Mouse (Mus musculus) CH12.LX (cell line): ENCODE results near the gene Bola3. TPM values are rescaled to one million over a fixed set of nuclear protein-coding genes. Genes with fewer than 3 reads are reported as not detected.

ENCODE experiments used
- DNase-seq: peaks from one replicate; pipeline ENCODE4 v3.0.0-alpha.2; 2013; ENCODE audit errors: extremely low read depth
- H3K27ac ChIP-seq: 2 replicates; pipeline ENCODE4 v1.5.1; 2012; ENCODE audit warnings: low read depth, mild to moderate bottlenecking, control low read depth, moderate library complexity; ENCODE audit not compliant: insufficient read depth
- H3K27me3 ChIP-seq: replicated peaks from 2 replicates; pipeline ENCODE3; 2012; ENCODE audit warnings: inconsistent platforms
- H3K36me3 ChIP-seq, 2 experiments: replicated peaks in 1 of 2; 2 replicates each; pipeline versions ENCODE3 to v1.6.1; 2012; ENCODE audit warnings: inconsistent platforms in 1 of 2, low read length in 1 of 2, mild to moderate bottlenecking in 1 of 2, mixed read lengths in 1 of 2, moderate library complexity in 1 of 2; ENCODE audit not compliant: control insufficient read depth in 1 of 2, insufficient read depth in 1 of 2
- H3K4me1 ChIP-seq, 2 experiments: 2 replicates each; pipeline ENCODE4 v1.6.1; 2012; ENCODE audit warnings: inconsistent platforms in 1 of 2, moderate library complexity in 1 of 2; ENCODE audit not compliant: insufficient read depth in 2 of 2, control insufficient read depth in 1 of 2
- H3K4me2 ChIP-seq: 2 replicates; pipeline ENCODE4 v1.6.1; 2012; ENCODE audit warnings: low read depth, mild to moderate bottlenecking, control low read depth; ENCODE audit not compliant: poor library complexity, insufficient read depth, severe bottlenecking
- H3K4me3 ChIP-seq, 3 experiments: fragments of 150-350 bp in 1 of 3; sonication (generic) in 1 of 3; replicated peaks in 1 of 3; 2 replicates each; pipeline versions ENCODE3 to v1.5.1; 2011 to 2012; ENCODE audit warnings: low read depth in 2 of 3, low read length in 2 of 3, mild to moderate bottlenecking in 2 of 3, moderate library complexity in 2 of 3, control low read depth in 1 of 3, improper control_type of control experiment in 1 of 3, inconsistent platforms in 1 of 3, mixed read lengths in 1 of 3; ENCODE audit not compliant: poor library complexity in 1 of 3
- H3K79me2 ChIP-seq: replicated peaks from 2 replicates; pipeline ENCODE4 v1.6.1; 2012; ENCODE audit warnings: mild to moderate bottlenecking, moderate library complexity; ENCODE audit not compliant: control insufficient read depth, poor library complexity, insufficient read depth, severe bottlenecking; ENCODE audit errors: extremely low read depth
- H3K9ac ChIP-seq: 2 replicates; pipeline ENCODE4 v1.6.1; 2012; ENCODE audit warnings: low read depth, mild to moderate bottlenecking, control low read depth, moderate library complexity; ENCODE audit not compliant: insufficient read depth
- H3K9me3 ChIP-seq: replicated peaks from 2 replicates; pipeline ENCODE3; 2012; ENCODE audit warnings: low read length, inconsistent platforms, mixed read lengths
- CHD1 ChIP-seq: IDR thresholded peaks from 2 replicates; pipeline ENCODE4 v1.6.1; 2012; ENCODE audit warnings: low read depth, low read length, improper control_type of control experiment, inconsistent platforms
- CHD2 ChIP-seq: IDR thresholded peaks from 2 replicates; pipeline ENCODE4 v1.6.1; 2011; ENCODE audit warnings: low read length, improper control_type of control experiment
- CTCF ChIP-seq, 2 experiments: IDR thresholded peaks in 1 of 2; conservative IDR thresholded peaks in 1 of 2; 2 replicates each; pipeline ENCODE4 v1.5.1; 2011 to 2012; ENCODE audit warnings: low read depth in 2 of 2, low read length in 2 of 2, improper control_type of control experiment in 1 of 2, inconsistent platforms in 1 of 2, mild to moderate bottlenecking in 1 of 2, moderate library complexity in 1 of 2
- EP300 ChIP-seq: IDR thresholded peaks from 2 replicates; pipeline ENCODE4 v1.6.1; 2011; ENCODE audit warnings: low read length, improper control_type of control experiment
- HCFC1 ChIP-seq: IDR thresholded peaks from 2 replicates; pipeline ENCODE4 v1.6.1; 2012; ENCODE audit warnings: low read depth, mild to moderate bottlenecking, inconsistent platforms, low read length, improper control_type of control experiment
- JUND ChIP-seq: conservative IDR thresholded peaks from 2 replicates; pipeline ENCODE4 v1.6.1; 2011; ENCODE audit warnings: low read depth, low read length, improper control_type of control experiment
- KAT2A ChIP-seq: IDR thresholded peaks from 2 replicates; pipeline ENCODE4 v1.6.1; 2012; ENCODE audit warnings: low read length, improper control_type of control experiment, inconsistent platforms; ENCODE audit not compliant: insufficient replicate concordance
- MAFK ChIP-seq: IDR thresholded peaks from 2 replicates; pipeline ENCODE4 v1.6.1; 2011; ENCODE audit warnings: low read length, improper control_type of control experiment; ENCODE audit not compliant: insufficient replicate concordance
- MYC ChIP-seq: IDR thresholded peaks from 2 replicates; pipeline ENCODE4 v1.6.1; 2011; ENCODE audit warnings: low read depth, mild to moderate bottlenecking, improper control_type of control experiment, low read length
- NELFE ChIP-seq: IDR thresholded peaks from 2 replicates; pipeline ENCODE4 v1.6.1; 2011; ENCODE audit warnings: low read depth, low read length, improper control_type of control experiment
- NRF1 ChIP-seq: IDR thresholded peaks from 2 replicates; pipeline ENCODE4 v1.6.1; 2014; ENCODE audit warnings: low read depth, mild to moderate bottlenecking, inconsistent platforms, low read length, improper control_type of control experiment, moderate library complexity
- PAX5 ChIP-seq: IDR thresholded peaks from 2 replicates; pipeline ENCODE4 v1.6.1; 2012; ENCODE audit warnings: low read length, inconsistent platforms, mixed read lengths
- RAD21 ChIP-seq: IDR thresholded peaks from 2 replicates; pipeline ENCODE4 v1.6.1; 2011; ENCODE audit warnings: low read depth, mild to moderate bottlenecking, low read length, improper control_type of control experiment, moderate library complexity
- SIN3A ChIP-seq: IDR thresholded peaks from 2 replicates; pipeline ENCODE4 v1.6.1; 2012; ENCODE audit warnings: low read length, improper control_type of control experiment, inconsistent platforms
- SMC3 ChIP-seq: IDR thresholded peaks from 2 replicates; pipeline ENCODE4 v1.6.1; 2011; ENCODE audit warnings: low read depth, low read length, improper control_type of control experiment
- TCF12 ChIP-seq: IDR thresholded peaks from 2 replicates; pipeline ENCODE4 v1.6.1; 2014; ENCODE audit warnings: low read depth, mild to moderate bottlenecking, inconsistent platforms, low read length, improper control_type of control experiment
- USF1 ChIP-seq: IDR thresholded peaks from 2 replicates; pipeline ENCODE4 v1.6.1; 2014; ENCODE audit warnings: low read depth, mild to moderate bottlenecking, inconsistent platforms, low read length, improper control_type of control experiment
- ZC3H11A ChIP-seq: IDR thresholded peaks from 2 replicates; pipeline ENCODE4 v1.6.1; 2012; ENCODE audit warnings: low read depth, mild to moderate bottlenecking, inconsistent platforms, low read length, improper control_type of control experiment
- dilution Hi-C: fragments of 300-500 bp; cut with MboI; formaldehyde crosslinking; loops from 2 replicates; pipeline ENCODE4 v1.14.3; 2020; ENCODE audit warnings: low sequenced_read_pairs; ENCODE audit not compliant: extremely low pct_unique_long_range_greater_than_20kb, extremely low pct_ligation_motif_present
- in situ Hi-C: fragments of 300-500 bp; cut with MboI; formaldehyde crosslinking; loops from 3 replicates; pipeline ENCODE4 v1.14.3; 2019; ENCODE audit warnings: low sequenced_read_pairs, low pct_ligation_motif_present, low pct_unique_long_range_greater_than_20kb, mixed read lengths
- polyA plus RNA-seq: library from polyadenylated mRNA; unstranded; fragments of >175 nt; gene quantifications from 2 replicates; pipeline ENCODE4 v1.2.1, GENCODE M21; 2012; ENCODE audit warnings: low read depth; ENCODE audit not compliant: insufficient read length
- total RNA-seq, 2 experiments: library from RNA; depleted of rRNA; stranded (reverse); fragments of 300-350 nt in 1 of 2; fragments of >200 nt in 1 of 2; gene quantifications; 2 replicates each; pipeline ENCODE4 v1.2.3; 2012 to 2014

Gene Bola3
- total and polyA plus RNA-seq, 3 experiments = 35.3 to 223 (median 60.5) TPM

DNA sequence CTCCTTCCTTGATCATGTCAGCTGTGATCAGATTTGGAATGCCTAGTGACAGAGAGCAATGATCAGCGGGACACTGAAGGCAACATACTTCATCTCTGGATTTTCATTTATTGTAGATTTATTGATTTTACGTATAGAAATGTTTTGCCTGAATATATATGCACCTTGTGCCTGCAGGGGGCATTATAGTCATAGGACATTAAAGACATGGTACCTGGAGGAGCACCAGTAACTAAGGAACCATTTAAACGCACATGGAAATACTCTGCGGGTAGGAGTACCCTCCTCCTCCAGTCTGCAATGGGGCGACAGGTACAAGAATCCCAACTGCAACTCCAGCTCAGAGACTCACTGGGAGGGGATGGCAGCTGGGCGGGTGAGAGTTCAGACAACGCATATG, 39.9 kb upstream of the Bola3 start:
- no peak overlapping the region for H3K4me3 ChIP-seq
- TF ChIP-seq JUND = no peak
- no peak for TF ChIP-seq USF1
- no peak for TF ChIP-seq HCFC1
- peak; percentile 35 for TF ChIP-seq RAD21
- TF ChIP-seq ZC3H11A = no peak
- peak in 1 of 2 experiments; percentile 42; a peak in 2 of 4 replicates for TF ChIP-seq CTCF (conservative IDR thresholded peaks at IDR 0.05 in 1 of 2, IDR thresholded peaks at IDR 0.05 in 1 of 2; ENCODE audit: low read depth in 2 of 2, low read length in 2 of 2)
- TF ChIP-seq KAT2A = no peak
- TF ChIP-seq, all 38 proteins: peak for 2
- H3K36me3 ChIP-seq = peaks cover 90 to 98% of the 10 kb centered on the region in 2 experiments
- H3K4me2 ChIP-seq = no peak overlapping the region
- no peaks in the 10 kb centered on the region for H3K27me3 ChIP-seq
- no peaks in the 10 kb centered on the region for H3K9me3 ChIP-seq
- H3K4me1 ChIP-seq = peaks cover 2 to 20% of the 10 kb centered on the region in 2 experiments; a peak in 3 of 4 replicates
- H3K9ac ChIP-seq = no peak overlapping the region
- H3K27ac ChIP-seq = no peak overlapping the region
- DNase-seq = no peak
- peaks cover 27% of the 10 kb centered on the region for H3K79me2 ChIP-seq
- dilution Hi-C loops = no loop called here
- in situ Hi-C loops = no loop called here

DNA sequence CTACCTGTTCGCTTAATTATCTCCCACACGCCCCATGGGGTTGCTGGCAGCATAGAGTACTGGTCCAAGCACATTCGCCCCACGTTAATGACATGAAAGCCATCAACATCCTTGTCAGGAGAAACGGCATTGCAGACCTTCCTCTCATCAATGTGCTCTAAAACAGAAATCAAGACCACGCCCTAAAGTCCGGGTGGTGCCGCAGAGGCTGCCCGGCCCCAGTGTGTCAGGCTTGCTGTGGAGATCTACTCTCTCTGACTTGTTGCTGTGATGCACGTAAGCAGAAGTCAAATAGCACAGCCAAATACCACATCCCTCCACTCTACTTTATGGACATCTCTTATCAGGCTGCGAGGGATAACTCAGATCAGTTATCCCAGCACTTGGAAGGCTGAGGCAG, 37.7 kb upstream of the Bola3 start:
- Histone ChIP-seq H3K79me2 (peaks cover 48% of the 10 kb centered on the region), H3K4me3 (no peak overlapping the region), H3K27me3 (no peaks in the 10 kb centered on the region), H3K9me3 (no peaks in the 10 kb centered on the region), H3K36me3 (peaks cover 70 to 87% of the 10 kb centered on the region in 2 experiments), H3K27ac (no peak overlapping the region), H3K4me1 (peaks cover 5 to 31% of the 10 kb centered on the region in 2 experiments), H3K9ac (no peak overlapping the region), H3K4me2 (no peak overlapping the region)
- dilution Hi-C loops = no loop called here
- TF ChIP-seq MYC = no peak
- no peak for TF ChIP-seq NRF1
- TF ChIP-seq NELFE = no peak
- no peak for TF ChIP-seq CTCF (conservative IDR thresholded peaks at IDR 0.05 in 1 of 2, IDR thresholded peaks at IDR 0.05 in 1 of 2; ENCODE audit: low read depth in 2 of 2, low read length in 2 of 2)
- TF ChIP-seq HCFC1 = no peak
- no peak for TF ChIP-seq SIN3A
- no peak for TF ChIP-seq EP300
- TF ChIP-seq CHD1 = no peak
- no peak for DNase-seq
- in situ Hi-C loops = no loop called here

DNA sequence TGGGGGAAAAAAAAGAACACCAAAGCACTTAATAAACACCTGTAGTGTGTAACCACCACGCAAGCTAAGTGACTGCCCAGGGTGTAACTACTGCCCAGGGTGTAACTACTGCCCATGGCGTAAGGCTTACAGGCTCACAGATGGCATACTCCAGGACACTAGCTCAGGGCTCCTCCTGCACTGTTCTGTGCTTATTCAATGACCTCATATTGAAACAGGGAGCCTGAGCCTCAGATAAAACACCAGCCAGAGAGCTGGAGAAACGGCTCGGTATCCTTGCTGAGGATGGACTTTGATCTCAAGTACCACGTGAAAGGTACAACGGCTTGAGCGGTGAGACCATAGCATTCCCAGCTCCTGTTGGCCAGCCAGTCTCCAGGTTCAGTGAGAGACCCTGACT, 36.9 kb upstream of the Bola3 start:
- Histone ChIP-seq H3K4me1 (peaks cover 5 to 31% of the 10 kb centered on the region in 2 experiments), H3K9me3 (no peaks in the 10 kb centered on the region), H3K79me2 (peaks cover 56% of the 10 kb centered on the region), H3K4me2 (no peak overlapping the region), H3K27me3 (no peaks in the 10 kb centered on the region), H3K36me3 (peaks cover 62 to 79% of the 10 kb centered on the region in 2 experiments), H3K4me3 (no peak overlapping the region), H3K9ac (no peak overlapping the region), H3K27ac (no peak overlapping the region)
- dilution Hi-C loops = no loop called here
- TF ChIP-seq TCF12 (no peak), MAFK (no peak), PAX5 (no peak), MYC (no peak), SMC3 (no peak), CHD2 (no peak)
- in situ Hi-C loops = no loop called here
- DNase-seq = no peak
